Mouse (Mus musculus) stomach, embryonic 15.5 days (tissue): ENCODE measurements around the gene Nfkb1. TPM values are rescaled to one million over a fixed set of nuclear protein-coding genes. Genes with fewer than 3 reads are reported as not detected.
A peak's percentile ranks its signal among the peaks of the same experiment; 100 is the strongest.

Experiments
- ATAC-seq: fragments of 200-750 bp; cut with Nextera tagmentation; 2 replicates; pipeline ENCODE4 v1.8.0; 2017; ENCODE audit warnings: low read depth, moderate number of reproducible peaks, moderate TSS enrichment; ENCODE audit not compliant: insufficient read depth, low FRiP score
- H3K27ac ChIP-seq: fragments of 300-500 bp; sonication (generic); 2 replicates; pipeline ENCODE4 v1.5.1; 2015; ENCODE audit warnings: mild to moderate bottlenecking, inconsistent platforms
- H3K27me3 ChIP-seq: fragments of 300-500 bp; sonication (generic); replicated peaks from 2 replicates; pipeline ENCODE4 v1.6.1; 2015; ENCODE audit warnings: inconsistent platforms
- H3K36me3 ChIP-seq: fragments of 300-500 bp; sonication (generic); 2 replicates; pipeline ENCODE4 v1.6.1; 2015; ENCODE audit warnings: inconsistent platforms
- H3K4me1 ChIP-seq: fragments of 300-500 bp; sonication (generic); 2 replicates; pipeline ENCODE4 v1.6.1; 2015; ENCODE audit warnings: inconsistent platforms
- H3K4me2 ChIP-seq: fragments of 300-500 bp; sonication (generic); 2 replicates; pipeline ENCODE4 v1.6.1; 2015; ENCODE audit warnings: mild to moderate bottlenecking, inconsistent platforms
- H3K4me3 ChIP-seq: fragments of 300-500 bp; sonication (generic); replicated peaks from 2 replicates; pipeline ENCODE4 v1.5.1; 2015; ENCODE audit warnings: inconsistent platforms
- H3K9ac ChIP-seq: fragments of 300-500 bp; sonication (generic); 2 replicates; pipeline ENCODE4 v1.6.1; 2015; ENCODE audit warnings: inconsistent platforms
- H3K9me3 ChIP-seq: fragments of 300-500 bp; sonication (generic); 2 replicates; pipeline ENCODE4 v1.6.1; 2016; ENCODE audit warnings: inconsistent platforms
- WGBS: fragments of 180-500 bp; shearing (Covaris S2); methylation state at CpG from one replicate; pipeline ENCODE4 v1.1.7; 2015; 5-methylcytosine and 5-hydroxymethylcytosine counted together
- polyA plus RNA-seq: library from polyadenylated mRNA; unstranded; fragments of >200 nt; fragmentation: Nextera tagmentation; extraction: Ambion mirVana; gene quantifications from 2 replicates; pipeline ENCODE4 v1.2.1, GENCODE M21; 2015

Nfkb1 gene
- polyA plus RNA-seq, 1 experiment from 2014 or later, result 24.5 TPM

DNA sequence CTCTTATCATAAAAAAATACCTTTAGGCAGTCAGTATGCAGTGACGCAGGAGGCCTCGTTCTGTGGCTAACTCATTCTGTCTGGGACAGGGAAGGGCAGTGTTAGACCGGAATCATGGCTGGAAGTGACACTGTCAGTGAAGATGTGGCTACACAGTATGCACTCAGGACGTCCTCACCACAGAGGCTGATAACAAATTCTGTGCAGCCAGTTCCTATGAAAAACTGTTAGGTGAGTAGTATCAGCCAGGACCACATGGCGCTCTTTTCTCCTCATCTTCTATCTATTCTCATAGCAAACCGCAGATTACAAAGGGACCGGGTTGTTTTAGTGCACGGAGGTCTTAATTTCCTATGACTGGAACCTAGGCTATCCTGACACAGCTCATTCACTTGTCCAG lies 4.9 kb upstream of the Nfkb1 start:
- peaks cover 7% of the 10 kb centered on the region for H3K4me1 ChIP-seq
- H3K4me3 ChIP-seq, result no peak overlapping the region
- no peak overlapping the region for H3K27ac ChIP-seq
- no peak overlapping the region for H3K9ac ChIP-seq
- H3K9me3 ChIP-seq, result no peaks in the 10 kb centered on the region
- 86% methylated on average over 8 of the region's 8 CpGs for WGBS
- H3K4me2 ChIP-seq, result no peak overlapping the region
- H3K36me3 ChIP-seq, result no peaks in the 10 kb centered on the region
- H3K27me3 ChIP-seq, result no peaks in the 10 kb centered on the region
- ATAC-seq, result no peak; the same call in 1 of the 2 replicates

DNA sequence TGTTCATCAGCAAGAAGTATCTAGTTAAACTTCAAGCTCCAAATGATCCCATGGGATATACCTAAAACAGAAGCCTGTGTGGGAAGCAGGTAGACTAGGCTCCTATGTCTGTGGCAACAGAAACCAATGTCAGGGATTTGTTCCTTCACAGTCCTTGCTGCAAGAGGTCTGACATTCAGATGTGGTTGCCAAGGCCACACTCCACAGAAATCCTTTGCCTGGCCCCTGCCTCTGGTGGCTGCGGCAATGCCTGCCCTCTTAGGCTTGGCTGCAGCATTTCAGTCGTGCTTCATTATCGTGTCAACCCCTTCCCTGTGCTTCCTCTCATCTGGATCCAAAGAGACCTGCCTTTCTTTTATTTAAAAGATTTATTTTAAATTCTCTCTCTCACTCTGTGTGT lies 1.7 kb upstream of the Nfkb1 start:
- Histone ChIP-seq H3K9ac (no peak overlapping the region), H3K36me3 (no peaks in the 10 kb centered on the region), H3K4me2 (no peak overlapping the region), H3K27me3 (no peaks in the 10 kb centered on the region), H3K27ac (no peak overlapping the region), H3K4me1 (peaks cover 11% of the 10 kb centered on the region), H3K9me3 (no peaks in the 10 kb centered on the region), H3K4me3 (no peak overlapping the region)
- WGBS, result 59% methylated on average over 3 of the region's 3 CpGs
- no peak for ATAC-seq

DNA sequence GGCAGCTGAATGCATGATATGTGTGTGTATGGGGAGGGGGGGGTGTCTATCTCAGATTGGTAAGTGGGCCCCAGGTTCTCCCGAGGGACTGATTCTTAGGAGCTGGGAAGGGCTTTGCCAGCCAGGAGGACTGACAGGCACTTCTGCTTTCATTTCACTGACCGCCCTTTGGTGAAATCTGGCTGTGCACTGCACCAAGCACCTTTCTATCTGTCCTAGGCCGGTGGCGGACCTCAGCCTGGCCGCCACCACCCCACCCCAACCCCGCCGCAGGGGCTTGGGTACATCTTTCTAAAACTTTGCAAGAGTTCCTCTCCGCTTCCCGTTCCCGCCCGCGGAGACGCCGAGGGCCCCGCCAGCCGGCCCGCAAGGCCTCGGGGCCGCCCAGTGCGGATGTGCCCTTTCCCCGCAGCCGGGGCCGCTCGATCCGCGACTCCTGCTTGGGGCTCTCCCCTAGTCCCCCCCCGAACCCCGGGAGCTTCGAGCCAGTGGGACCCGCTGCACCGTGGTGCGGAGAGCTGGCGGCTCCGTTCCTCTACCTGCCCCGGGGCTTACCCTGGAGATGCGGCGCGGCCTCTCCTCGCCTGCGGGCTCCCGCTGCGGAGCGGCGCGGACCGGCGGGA lies 668 bp downstream of the Nfkb1 start:
- peak; percentile 62 for ATAC-seq
- Histone ChIP-seq H3K27me3 (no peaks in the 10 kb centered on the region), H3K27ac (peak overlapping the region; percentile 94), H3K9me3 (no peaks in the 10 kb centered on the region), H3K36me3 (no peaks in the 10 kb centered on the region), H3K9ac (peak overlapping the region; percentile 94), H3K4me3 (peak overlapping the region; percentile 83), H3K4me1 (peaks cover 11% of the 10 kb centered on the region), H3K4me2 (peak overlapping the region; percentile 85)
- 1% methylated on average over 43 of the region's 47 CpGs for WGBS

GRCm38 (mm10) chr3:135689773-135690567 lies 1.4 kb downstream of the Nfkb1 start:
- peaks cover 11% of the 10 kb centered on the region for H3K4me1 ChIP-seq
- peak overlapping the region; percentile 85 for H3K4me2 ChIP-seq
- peak overlapping the region; percentile 83 for H3K4me3 ChIP-seq
- H3K9ac ChIP-seq, result peak overlapping the region; percentile 94
- peak overlapping the region; percentile 94 for H3K27ac ChIP-seq
- WGBS, result 29% methylated on average over 10 of the region's 10 CpGs
- H3K27me3 ChIP-seq, result no peaks in the 10 kb centered on the region
- no peak for ATAC-seq
- no peaks in the 10 kb centered on the region for H3K9me3 ChIP-seq
- H3K36me3 ChIP-seq, result no peaks in the 10 kb centered on the region

DNA sequence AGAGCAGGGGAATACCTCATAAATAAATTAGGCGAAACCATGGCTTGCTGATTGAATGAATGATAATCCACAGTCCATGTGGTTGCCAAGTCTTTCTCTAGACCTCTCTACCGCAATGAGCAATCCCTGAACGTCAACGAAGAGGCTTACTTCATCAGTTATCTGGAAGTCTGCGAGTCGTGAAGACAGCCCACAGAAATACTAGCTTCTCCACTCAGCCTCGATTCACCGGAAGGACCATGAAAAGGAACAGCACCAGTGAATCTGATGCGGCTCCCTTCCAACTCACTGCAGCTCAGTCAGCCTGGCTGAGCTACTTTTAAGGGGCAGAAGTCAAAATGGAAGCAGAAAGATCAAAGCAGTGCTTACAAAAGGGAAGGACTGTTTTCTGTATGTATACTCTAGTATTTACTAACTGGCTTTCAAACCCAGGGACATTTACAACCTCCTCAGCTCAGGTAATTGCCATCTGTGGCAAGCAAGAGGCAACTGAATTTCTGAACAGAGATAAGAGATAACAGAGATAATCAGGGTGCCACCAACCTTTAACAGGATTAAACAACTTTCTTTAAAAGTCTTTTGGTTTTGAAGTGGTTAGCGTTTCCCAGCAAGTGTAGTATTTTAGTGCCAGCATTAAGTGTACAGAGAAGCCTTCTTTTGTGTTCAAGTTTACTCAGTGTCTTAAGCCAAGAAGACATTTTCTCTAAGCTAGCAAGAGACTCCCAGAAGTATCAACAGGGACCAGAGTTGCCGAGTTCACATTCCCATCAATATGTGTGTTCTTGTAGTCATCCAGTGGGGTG lies 2.2 kb downstream of the Nfkb1 start:
- no peaks in the 10 kb centered on the region for H3K9me3 ChIP-seq
- peak overlapping the region; percentile 31 for H3K27ac ChIP-seq
- H3K4me1 ChIP-seq, result peaks cover 11% of the 10 kb centered on the region
- peak overlapping the region; percentile 83; the same call in 1 of the 2 replicates for H3K4me3 ChIP-seq
- peak overlapping the region; percentile 85 for H3K4me2 ChIP-seq
- no peak for ATAC-seq
- no peaks in the 10 kb centered on the region for H3K27me3 ChIP-seq
- H3K36me3 ChIP-seq, result no peaks in the 10 kb centered on the region
- WGBS, result 32% methylated on average over 11 of the region's 11 CpGs
- no peak overlapping the region for H3K9ac ChIP-seq

DNA sequence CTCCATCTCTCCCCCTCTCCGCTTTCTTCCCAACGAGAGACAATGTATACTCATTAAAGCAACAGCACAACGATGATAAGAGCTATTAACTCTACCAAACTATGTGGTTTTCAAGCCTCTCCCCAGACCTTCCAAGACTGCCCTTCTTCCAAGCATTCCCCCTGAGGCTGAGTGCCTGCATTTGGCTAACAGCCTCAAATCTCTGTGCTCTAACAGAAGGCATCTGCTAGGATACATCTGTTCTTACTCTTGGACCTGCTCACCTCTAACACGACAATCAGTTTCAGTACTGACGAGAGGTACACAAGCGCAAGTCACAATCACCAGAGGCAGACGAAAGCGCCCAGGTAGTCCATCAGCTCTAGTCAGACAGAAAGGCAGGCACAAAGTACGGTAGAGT lies 3.4 kb downstream of the Nfkb1 start:
- H3K9me3 ChIP-seq, result no peaks in the 10 kb centered on the region
- H3K9ac ChIP-seq, result no peak overlapping the region
- H3K27me3 ChIP-seq, result no peaks in the 10 kb centered on the region
- H3K4me1 ChIP-seq, result peaks cover 11% of the 10 kb centered on the region
- no peak overlapping the region for H3K4me3 ChIP-seq
- WGBS, result 64% methylated on average over 9 of the region's 9 CpGs
- no peak for ATAC-seq
- no peak overlapping the region for H3K4me2 ChIP-seq
- no peak overlapping the region for H3K27ac ChIP-seq
- H3K36me3 ChIP-seq, result no peaks in the 10 kb centered on the region

GRCm38 (mm10) chr3:135686419-135686818 lies 4.9 kb downstream of the Nfkb1 start:
- Histone ChIP-seq H3K27ac (no peak overlapping the region), H3K9me3 (no peaks in the 10 kb centered on the region), H3K4me2 (no peak overlapping the region), H3K4me3 (no peak overlapping the region), H3K27me3 (no peaks in the 10 kb centered on the region), H3K4me1 (peaks cover 18% of the 10 kb centered on the region), H3K9ac (no peak overlapping the region), H3K36me3 (no peaks in the 10 kb centered on the region)
- WGBS, result 54% methylated on average over 5 of the region's 5 CpGs
- ATAC-seq, result no peak

DNA sequence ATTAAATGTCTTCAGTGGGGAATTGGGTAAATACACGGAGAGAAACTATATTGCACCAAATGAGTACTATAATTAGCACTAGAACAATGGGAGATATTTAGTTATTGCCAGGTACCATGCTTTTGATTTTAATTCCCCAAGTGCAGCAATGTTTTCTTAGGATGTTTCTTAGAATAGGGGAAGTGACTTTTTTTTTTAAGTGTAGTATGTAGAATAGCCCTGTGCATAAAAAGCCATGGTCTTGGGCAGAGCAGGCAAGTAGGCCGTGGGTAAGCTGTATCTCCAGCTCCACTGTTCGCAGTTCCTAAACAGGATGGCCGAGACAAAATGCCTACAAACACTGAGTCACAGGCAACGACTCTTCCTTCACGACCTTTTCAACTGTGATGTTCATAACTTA lies 8.1 kb downstream of the Nfkb1 start:
- no peak overlapping the region for H3K9ac ChIP-seq
- H3K27ac ChIP-seq, result no peak overlapping the region
- no peaks in the 10 kb centered on the region for H3K36me3 ChIP-seq
- H3K4me1 ChIP-seq, result peaks cover 10% of the 10 kb centered on the region
- WGBS, result 57% methylated on average over 6 of the region's 6 CpGs
- no peak overlapping the region for H3K4me2 ChIP-seq
- ATAC-seq, result no peak
- H3K27me3 ChIP-seq, result no peaks in the 10 kb centered on the region
- H3K4me3 ChIP-seq, result no peak overlapping the region
- no peaks in the 10 kb centered on the region for H3K9me3 ChIP-seq

GRCm38 (mm10) chr3:135682240-135682639 lies 9.1 kb downstream of the Nfkb1 start:
- Histone ChIP-seq H3K9me3 (no peaks in the 10 kb centered on the region), H3K27me3 (no peaks in the 10 kb centered on the region), H3K4me1 (peaks cover 10% of the 10 kb centered on the region), H3K9ac (no peak overlapping the region), H3K4me2 (no peak overlapping the region), H3K27ac (no peak overlapping the region), H3K36me3 (no peaks in the 10 kb centered on the region), H3K4me3 (no peak overlapping the region)
- 38% methylated on average over 3 of the region's 3 CpGs for WGBS
- ATAC-seq, result no peak

DNA sequence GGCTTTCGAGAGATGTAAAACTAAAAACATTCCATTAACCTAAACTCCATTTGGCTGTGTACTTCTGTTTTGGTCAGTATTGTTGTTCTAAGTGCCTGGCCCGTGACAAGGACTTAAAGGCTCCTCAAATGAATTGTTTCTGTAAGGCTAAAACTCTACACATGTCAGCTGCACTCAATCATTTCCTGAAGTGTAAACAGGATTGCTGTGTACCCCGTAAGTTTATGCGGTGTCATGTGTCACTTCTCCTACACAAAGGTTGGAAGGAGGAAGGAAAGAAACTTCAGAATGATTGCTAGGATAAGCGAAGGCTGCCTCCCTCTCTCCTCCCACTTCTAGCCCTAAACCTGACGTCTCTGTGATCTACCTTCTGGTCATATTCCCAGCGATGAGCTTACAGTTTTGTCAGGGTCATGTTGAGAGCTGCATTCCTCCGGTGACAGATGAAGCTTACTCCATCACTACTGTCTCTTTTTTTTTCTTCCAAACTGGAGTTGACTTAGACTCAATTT lies 10.0 kb downstream of the Nfkb1 start:
- ATAC-seq, result no peak
- no peak overlapping the region for H3K27ac ChIP-seq
- 24% methylated on average over 8 of the region's 8 CpGs for WGBS

DNA sequence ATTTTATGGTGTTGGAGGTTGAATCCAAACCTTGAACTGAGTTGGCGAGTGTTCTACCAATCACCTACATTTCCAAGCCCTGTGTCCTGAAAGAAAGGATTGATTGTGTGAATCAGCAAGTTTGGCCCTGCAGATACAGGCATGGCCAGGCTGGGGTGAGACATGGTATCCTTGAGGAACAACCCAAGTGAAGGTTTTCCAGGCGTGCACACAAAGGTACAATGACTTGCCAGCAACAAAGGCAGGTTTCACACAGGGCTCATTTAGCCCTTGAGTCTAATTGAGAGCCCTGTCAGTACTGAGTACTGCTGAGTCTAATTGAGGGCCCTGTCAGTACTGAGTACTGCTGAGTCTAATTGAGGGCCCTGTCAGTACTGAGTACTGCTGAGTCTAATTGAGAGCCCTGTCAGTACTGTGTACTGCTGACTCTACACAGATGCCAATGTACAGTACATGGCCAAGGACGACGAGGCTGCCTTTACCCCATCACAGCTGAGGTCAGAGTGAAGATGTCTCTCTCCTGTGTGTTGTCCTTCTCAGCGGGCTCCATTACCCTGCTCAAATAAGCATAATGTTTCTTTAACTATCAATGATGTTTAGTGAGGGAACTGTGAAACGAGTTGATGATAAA lies 11.0 kb downstream of the Nfkb1 start:
- Histone ChIP-seq H3K27ac (no peak overlapping the region), H3K36me3 (no peaks in the 10 kb centered on the region), H3K27me3 (no peaks in the 10 kb centered on the region), H3K4me2 (no peak overlapping the region), H3K4me1 (peaks cover 18% of the 10 kb centered on the region), H3K9ac (no peak overlapping the region), H3K9me3 (no peaks in the 10 kb centered on the region), H3K4me3 (no peak overlapping the region)
- WGBS, result 77% methylated on average over 6 of the region's 6 CpGs
- ATAC-seq, result no peak

More for the DNA sequence above, 10.0 kb downstream of the Nfkb1 start:
- H3K4me2 ChIP-seq, result no peak overlapping the region
- peaks cover 16% of the 10 kb centered on the region for H3K4me1 ChIP-seq
- no peaks in the 10 kb centered on the region for H3K27me3 ChIP-seq
- H3K9ac ChIP-seq, result no peak overlapping the region
- H3K36me3 ChIP-seq, result no peaks in the 10 kb centered on the region
- no peaks in the 10 kb centered on the region for H3K9me3 ChIP-seq
- no peak overlapping the region for H3K4me3 ChIP-seq
